Mouse (Mus musculus): ENCODE measurements at regions not wholly inside any gene's neighbourhood (a gene's known extent, or its start where the extent isn't known, plus 50 kb on each side); places are given as distances from the start of the nearest gene placed in this dataset.

DNA sequence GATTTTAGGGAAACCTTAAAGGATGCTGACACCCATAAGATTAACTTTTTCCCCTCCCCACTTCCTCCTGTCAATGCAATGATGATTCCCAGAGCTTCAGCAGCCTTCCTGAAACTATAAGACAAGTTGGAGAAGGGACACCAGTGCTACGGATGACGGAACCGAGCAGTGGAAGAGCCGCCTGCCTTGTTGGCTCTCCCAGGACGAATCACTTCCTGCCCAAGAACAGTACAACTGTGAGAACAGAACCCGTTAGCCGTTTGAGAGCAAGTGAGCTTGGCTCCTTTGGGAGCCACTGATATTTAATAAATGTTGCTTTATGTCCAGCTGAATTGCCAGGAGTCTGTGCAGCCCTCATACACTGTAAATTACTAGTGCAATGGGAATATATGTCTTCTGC, 166.8 kb upstream of the Spdye4c start:
- TF ChIP-seq CTCF (IDR thresholded peaks at IDR 0.05; ENCODE audit: low read depth, low read length) (no peak), POLR2A (IDR thresholded peaks at IDR 0.05; ENCODE audit: borderline replicate concordance, low read depth, low read length) (no peak)

All from bone marrow macrophage, adult 2 months (primary cell).